Mouse (Mus musculus): Measurements from ENCODE around the gene Sox9. TPM values are rescaled to one million over a fixed set of nuclear protein-coding genes. Genes with fewer than 3 reads are reported as not detected.

Gene Sox9
- polyA plus RNA-seq, 3 experiments from 2014 or later = not detected

DNA sequence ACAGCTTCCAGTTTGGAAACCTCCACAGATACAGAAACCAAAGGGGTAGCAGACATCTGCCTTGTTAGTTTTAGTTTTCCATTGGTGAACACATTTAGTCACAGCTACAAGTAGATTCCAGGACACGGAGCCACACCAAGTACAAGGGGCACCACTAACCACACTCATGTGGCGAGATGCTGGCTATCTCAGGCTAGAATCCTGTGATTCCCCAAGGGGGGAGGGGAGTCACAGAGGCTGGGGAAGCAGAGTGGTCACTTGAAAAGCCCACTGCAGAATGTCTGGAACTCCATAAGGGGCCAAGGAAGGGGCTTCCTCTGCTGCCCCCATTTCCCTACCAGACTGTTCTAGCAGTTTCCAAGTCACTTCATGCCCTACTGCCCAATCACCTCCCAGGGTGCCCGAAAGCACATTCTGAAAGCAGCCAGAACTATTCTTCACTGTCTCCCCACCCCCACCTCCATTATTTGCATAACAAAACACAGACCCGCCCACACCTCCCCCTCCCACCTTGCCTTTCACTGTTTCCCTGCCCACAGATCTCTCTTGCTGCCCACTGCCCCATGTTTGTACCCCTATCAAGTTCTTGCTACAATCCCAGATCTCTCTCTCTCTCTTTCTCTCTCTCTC is 19.3 kb downstream of the Sox9 start:
- ATAC-seq = no peak

DNA sequence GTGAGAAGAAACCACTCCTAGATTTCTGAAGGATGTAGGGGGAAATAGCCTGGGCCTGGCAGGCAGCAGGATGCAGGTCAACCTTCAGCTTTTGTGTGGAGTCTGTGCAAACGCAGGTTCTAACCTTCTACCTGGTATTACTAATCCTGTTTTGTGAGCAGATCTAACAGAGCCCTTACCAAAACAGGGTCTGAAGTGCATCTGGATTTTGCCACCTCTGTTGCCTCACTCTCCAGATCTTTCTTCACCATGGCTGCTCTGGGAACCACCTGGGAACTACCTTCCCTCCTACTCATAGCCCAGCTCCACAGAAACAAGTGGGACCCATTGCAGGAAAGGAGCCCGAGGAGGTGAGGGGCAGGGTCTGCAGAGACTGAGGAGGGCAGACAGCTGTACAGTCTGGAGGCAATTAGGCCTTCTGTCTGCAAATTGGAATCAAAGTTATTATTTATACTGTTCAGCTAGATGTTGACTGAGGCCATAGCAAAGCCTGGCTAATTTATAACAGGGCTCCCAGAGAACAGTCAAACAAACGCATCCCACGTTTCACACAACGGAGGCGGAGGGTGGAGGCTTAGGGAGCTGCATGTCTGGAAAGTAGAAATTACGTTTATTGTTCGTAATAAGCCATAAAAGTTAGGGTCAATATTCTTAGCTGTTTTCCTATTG is 25.9 kb downstream of the Sox9 start:
- no peak for ATAC-seq

DNA sequence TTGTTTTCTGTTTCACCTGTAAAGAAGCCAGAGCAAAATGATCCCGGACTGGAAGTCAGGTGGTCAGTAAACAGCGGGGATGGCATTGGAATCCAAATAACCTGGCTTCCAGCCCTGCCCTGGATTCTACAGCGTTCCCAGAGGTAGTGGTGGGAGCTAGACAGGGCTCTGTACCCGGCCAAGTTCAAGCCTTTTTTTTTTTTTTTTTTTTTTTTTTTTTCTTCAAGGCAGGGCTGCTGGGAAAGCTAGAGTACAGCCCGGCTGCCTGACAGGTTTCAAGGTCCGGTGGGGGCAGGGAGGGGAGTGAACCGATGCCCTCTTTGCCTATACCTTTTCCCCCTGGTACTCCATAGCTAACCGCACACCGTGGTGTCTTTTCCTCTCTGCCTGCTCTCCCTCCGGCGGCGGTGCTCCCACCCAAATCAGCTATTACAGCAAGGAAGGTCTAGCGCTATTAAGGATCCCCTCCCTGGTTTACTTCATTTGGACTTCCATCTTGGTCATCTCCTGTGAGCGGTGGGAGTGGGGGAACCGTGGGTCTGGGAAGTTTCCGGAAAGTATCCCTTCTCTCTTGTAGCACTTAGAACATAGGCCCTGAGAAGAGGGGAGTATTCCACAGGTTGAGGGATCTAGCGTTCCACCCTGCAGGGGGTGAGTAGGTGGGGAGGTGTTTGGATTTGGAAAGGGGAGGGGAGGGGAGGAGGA is 28.6 kb downstream of the Sox9 start:
- ATAC-seq = no peak

DNA sequence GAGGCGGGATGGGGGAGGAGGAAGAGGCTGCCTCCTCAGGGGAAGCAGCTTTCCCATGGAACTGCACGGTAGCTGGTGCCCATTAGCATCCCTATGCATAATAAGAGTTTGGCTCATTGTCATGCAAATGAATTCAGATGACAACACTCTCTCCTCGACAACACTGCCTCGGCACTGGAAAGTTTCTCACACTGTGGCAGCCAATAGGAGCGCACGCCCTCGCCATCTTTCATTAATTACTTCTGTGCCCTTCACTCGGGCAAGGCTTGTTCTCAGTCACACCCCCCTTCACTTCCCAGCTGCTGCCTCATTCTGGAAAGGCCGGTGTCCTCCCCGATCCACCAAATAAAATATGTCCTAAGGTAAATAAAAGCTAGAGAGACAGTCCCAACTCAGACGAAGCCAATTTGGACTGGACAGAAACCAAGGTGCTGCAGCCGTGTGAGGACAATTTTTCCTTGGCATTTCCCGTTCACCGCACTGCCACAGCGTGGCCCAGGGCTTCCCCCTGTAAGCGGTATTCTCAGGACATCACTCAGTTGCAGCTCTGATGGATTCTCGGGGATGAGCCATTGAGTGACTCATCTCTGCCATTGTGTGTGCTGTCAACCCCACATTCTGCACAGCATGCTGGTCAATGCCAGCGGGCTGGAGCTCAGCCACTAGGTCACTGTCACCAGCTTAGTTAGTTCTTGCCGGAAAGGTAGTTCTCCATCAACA is 29.3 kb downstream of the Sox9 start:
- ATAC-seq = no peak

DNA sequence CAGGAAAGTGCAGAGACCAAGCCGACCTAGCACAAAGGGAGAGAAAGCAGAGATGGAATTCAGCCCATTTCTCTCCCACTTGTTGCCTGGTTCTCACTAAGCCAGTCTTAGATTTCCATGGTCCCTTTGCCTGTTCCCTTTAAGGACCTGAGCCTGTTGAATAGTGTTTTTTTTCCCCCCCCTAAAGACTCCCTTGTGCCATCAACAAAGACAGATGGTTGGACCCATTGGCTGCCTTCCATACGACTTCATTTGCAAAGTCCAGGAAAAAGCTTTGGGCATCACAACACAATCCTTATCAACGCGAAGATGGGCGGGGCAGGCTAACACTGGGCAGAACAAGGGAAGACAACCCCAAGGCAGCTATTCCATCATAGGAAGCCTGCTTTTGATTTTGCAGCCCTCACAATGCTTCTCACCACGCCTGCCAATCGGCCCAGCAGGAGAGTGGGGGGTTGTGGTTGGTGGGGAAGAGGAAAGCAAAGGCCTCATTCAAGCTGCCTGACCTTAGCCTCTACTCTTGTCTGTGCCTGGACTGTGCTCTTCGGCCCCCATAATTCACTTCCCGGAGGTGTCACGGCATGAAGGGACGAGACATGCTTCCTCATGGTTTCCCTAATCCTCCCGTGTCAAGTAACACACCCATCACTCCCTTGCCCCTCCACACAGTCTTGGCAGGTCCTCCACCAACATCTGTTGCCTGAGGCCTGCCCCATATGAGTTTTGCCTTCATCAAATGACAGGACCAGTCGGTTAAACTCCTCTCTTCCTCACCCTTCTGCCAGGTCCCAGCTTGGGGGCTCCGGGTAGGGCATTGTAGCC is 36.0 kb downstream of the Sox9 start:
- no peak for ATAC-seq

DNA sequence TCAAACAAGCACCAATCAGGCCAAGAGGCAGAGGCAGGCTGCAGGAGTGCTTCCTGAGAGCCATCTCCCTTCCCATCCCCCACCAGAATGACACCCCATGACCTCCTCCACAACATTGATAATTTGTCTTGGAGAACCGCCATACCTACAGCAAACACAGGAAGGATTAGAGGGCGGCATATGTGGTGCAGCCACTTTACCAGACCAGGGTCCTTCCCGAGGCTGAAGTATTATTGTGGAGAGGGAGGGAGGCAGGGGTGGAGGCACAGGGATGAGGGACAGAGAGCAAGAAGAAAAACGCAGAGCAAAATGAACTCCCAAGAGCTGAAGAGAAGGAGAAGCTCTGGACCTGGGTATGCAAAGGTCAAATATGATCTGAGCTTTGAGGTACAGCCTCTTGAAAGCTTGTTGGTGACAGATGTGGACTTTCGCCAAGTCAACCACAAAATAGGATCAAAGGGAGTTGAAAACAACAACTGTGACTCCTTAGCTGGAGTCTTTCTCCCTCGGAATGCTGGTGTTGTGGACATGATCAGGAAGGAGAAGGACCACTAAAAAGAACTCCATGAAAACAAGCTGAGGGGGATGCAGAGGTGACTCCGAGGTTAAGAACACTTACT is 36.7 kb downstream of the Sox9 start:
- no peak for ATAC-seq

DNA sequence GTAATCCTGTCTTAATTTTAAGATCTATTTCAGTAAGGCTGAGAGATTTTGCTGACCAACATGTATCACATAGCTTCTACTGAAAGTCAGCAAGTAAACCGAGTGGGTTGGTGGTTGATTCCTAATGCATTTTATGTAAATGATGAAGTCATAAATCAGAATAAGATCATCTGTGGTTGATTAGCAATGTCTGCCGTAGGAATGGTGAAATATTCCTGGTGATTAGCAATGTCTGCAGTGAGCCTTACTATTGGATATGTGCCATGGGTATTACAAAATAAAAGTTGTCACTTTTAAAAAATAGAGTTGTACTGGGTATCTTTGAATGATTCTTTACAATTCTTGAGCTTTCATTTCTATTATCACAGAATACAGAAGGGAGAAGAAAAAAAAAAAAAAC is 39.5 kb downstream of the Sox9 start:
- ATAC-seq = no peak

DNA sequence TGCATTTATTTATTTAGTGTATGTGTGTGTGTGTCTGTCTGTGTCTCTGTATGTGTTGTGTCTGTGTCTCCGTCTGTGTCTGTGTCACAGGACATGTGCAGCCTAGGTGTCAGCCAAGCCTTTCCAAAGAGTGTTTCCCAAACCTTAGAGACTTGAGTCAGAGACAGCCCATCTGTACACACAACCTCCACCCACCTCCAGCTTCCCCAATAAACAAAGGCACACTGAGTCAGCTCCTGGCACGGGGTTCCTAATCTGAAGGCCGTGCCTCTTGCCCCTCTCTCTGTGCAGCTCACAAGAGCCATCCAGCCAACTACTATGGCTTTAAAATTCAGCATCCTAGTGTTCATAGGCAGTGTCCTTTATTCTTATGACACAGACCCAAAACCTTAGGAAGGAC is 42.1 kb downstream of the Sox9 start:
- no peak for ATAC-seq

DNA sequence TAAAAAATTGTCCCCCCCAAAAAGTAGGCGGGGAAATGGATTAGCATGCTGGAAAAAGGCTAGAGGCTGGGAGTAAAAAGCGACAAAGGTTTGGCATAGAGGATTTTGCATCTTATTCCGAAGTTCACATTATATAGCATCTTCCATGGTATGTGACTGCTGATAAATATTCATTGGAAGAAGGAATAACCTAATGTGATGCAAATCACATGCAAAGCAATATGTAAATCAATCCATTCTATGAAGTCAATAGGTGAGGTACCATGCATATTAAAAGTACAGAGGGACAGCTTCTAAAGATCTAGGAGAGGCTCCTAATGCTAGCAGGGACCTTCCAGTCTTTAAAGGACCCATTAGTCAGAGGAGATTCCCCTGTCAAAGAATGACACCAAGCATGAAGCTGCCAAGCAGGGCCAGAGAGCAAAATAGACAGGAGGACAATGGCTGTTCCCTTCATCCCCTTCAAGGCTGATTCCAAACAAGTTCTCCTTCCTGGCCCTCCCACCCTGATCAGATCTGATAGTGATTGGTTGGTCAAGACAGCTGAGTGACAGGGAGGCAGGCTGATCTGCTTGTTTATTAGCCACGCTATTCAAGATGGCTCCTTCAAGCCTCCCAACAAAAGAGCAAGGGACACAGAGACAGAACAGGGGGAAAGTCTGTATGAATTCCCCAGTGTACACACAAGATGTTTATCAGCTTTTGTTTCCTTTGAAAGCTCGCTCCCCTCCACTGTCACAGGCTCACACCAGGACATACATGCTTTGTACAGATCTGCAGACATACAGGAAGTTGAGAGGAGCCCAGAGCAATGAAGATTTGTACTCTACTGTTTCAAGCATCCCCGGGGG is 44.4 kb downstream of the Sox9 start:
- no peak for ATAC-seq

DNA sequence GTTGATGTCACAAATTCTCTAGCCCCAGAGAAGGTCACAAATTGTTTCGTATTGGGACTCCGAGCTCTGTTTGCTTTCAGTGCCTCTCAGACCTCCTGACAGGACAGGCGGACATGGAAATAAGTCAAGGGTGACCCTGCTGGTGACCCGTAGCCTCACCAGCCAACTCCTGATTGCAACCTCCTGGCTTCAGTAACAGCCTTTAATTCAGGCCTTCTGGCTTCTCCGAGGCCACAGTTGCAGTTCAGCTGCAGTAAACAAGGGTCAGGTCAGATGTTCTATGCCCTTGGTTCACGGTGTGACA is 45.0 kb downstream of the Sox9 start:
- no peak for ATAC-seq

DNA sequence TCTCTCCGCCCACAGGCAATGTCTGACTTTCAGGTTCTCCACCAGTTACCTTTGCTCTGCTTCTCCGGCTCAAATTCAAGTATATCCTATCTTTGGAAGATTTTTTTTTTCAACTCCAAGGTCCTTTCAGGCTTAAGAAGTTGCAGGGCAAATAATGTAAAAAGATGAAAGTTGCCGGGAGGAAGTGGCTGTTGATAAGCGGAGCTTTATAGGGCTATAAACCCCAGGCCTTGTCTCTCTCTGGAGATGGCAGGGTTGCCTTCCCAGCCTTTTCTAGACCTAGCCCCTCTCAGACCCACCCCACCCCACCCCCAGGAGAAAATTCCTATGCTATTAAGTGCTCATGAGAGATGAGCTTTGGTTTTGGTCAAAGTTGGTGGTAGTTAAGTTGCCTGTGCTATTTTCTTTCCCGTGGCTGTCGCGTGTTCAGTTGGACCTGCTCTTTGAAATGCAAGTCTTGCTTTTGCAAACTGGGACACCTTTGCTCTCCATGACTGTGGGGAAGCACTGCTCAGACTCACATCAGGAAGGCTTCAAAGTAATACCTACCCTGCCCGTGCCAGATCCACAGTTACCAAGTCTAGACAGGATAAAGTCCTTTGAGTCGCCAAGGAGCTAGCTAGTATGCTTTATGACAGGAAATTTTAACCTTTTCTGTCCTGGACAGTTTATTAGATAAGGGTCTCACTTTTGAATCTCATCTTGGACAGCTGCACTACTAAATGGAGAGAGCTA is 46.7 kb downstream of the Sox9 start:
- ATAC-seq = no peak

DNA sequence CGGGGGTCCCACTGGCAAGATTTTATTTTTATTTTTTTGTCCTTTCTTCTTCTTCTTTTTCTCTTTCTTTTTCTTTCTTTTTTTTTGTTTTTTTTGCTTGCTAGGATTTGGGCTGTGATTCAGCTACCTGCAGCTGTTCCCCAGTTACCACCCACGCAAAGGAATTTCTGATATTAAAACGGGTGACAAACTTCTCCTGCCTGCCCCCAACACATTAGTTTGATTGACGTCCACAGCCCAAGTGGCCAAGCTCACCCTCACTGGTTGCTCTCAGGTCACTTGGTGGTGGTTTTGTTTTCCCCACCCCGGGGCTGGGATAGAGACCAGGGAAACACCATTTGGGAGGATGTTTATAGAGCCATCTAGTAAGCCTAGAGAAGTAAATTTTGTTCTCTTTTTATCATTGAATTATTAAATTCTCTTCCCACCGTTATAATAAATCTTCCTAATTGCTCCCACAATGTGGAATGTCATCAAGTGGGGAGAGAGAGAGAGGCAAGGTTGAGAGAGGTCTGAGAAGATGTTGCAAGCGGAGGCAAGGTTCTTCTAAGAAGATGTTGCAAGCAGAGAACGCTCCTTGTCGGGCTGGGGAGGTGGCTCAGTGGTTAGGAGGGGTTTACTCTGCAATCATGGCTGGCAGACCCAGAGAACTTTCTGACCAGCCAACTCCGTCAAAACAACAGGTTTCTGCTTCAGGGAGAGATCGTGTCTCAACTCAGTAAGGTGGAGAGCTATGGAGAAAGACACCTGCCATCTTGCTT is 52.4 kb downstream of the Sox9 start:
- ATAC-seq = no peak

DNA sequence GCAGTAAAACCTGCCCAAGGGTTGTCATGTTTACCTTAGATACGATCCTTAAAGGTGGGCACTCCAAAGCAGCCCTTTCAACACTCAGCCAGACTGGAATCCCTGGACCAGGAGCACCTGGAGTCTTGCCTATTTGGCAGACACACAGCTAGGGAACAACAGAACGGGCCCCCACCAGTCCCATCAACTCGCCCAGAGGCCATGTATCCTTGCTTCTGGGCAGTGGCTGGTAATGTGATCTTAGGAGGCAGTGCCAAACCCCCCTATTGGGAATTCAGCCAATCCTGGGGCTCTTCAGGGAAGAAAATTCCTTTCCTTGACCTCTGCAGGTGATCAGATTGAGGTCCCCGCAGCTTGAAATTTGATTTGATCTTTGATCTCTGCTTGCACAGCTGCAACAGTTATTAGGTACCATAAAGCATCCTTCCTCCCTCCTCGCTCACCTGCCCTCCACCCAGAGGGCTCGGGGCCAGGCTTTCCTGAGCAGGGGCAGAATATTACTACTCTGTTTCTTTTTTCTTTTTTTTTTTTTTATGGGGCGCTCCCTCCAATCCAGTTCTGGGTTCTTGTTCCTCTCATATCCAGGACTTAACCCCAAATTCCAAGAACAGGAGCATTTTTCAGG is 53.6 kb downstream of the Sox9 start:
- no peak for ATAC-seq

Measured in inflammation-experienced regulatory T-cells, adult 6 months (primary cell).